ENCODE assay signal across 21 mouse cellular contexts in genomic region chr13:107303878-107304277, GRCm38 (mm10).
"Had no signal": no experiment of that assay in that cellular context is flagged by ENCODE, and none has a peak within 500 bp of the region (broad histone marks: within the 10 kb centered on the region; RNA-seq: fewer than 3 reads in every experiment).

No protein-coding gene starts in this region.

- DNase-seq: kidney, adult 9 months; kidney, postnatal 25 days; layer of hippocampus, adult 9-11 months; liver; lung, adult 18-20 months; right cerebral cortex, postnatal 25 days; spleen, adult 18-20 months; thymus, postnatal 4 days had no signal

- H3K36me3 ChIP-seq: limb, embryonic 10.5 days; limb, embryonic 13.5 days; liver, embryonic 12.5 days; liver, embryonic 15.5 days; midbrain, embryonic 10.5 days; midbrain, embryonic 13.5 days; neural tube, embryonic 13.5 days; stomach, embryonic 15.5 days had no signal

- H3K4me3 ChIP-seq: layer of hippocampus, adult 2 months; limb, embryonic 10.5 days; limb, embryonic 13.5 days; liver, embryonic 12.5 days; liver, embryonic 15.5 days; midbrain, embryonic 10.5 days; midbrain, embryonic 13.5 days; myocyte; neural tube, embryonic 13.5 days; stomach, embryonic 15.5 days had no signal

- H3K9ac ChIP-seq: limb, embryonic 13.5 days; liver, embryonic 12.5 days; liver, embryonic 15.5 days; midbrain, embryonic 13.5 days; neural tube, embryonic 13.5 days; stomach, embryonic 15.5 days had no signal

- ATAC-seq: liver, embryonic 12.5 days; midbrain, embryonic 13.5 days; midbrain, embryonic 16.5 days had no signal

- H3K4me1 ChIP-seq: limb, embryonic 10.5 days; limb, embryonic 13.5 days; liver, embryonic 12.5 days; liver, embryonic 15.5 days; midbrain, embryonic 10.5 days; midbrain, embryonic 13.5 days; stomach, embryonic 15.5 days had no signal

- H3K4me2 ChIP-seq: limb, embryonic 13.5 days; liver, embryonic 12.5 days; liver, embryonic 15.5 days; midbrain, embryonic 13.5 days; neural tube, embryonic 13.5 days; stomach, embryonic 15.5 days had no signal

- H3K9me3 ChIP-seq: limb, embryonic 10.5 days; limb, embryonic 13.5 days; liver, embryonic 12.5 days; liver, embryonic 15.5 days; midbrain, embryonic 10.5 days; midbrain, embryonic 13.5 days; neural tube, embryonic 13.5 days; stomach, embryonic 15.5 days had no signal

- H3K27ac ChIP-seq: kidney, postnatal 0 days; layer of hippocampus, adult 2 months; limb, embryonic 10.5 days; limb, embryonic 13.5 days; liver, embryonic 12.5 days; liver, embryonic 15.5 days; macrophage; midbrain, embryonic 10.5 days; midbrain, embryonic 13.5 days; neural tube, embryonic 13.5 days; stomach, embryonic 15.5 days had no signal

- H3K27me3 ChIP-seq: limb, embryonic 13.5 days; liver, embryonic 12.5 days; liver, embryonic 15.5 days; midbrain, embryonic 13.5 days; neural tube, embryonic 13.5 days; stomach, embryonic 15.5 days had no signal
